Mouse (Mus musculus) adipose tissue, adult 10 weeks (tissue): ENCODE data around the gene B430306N03Rik. TPM values are rescaled to one million over a fixed set of nuclear protein-coding genes. Genes with fewer than 3 reads are reported as not detected.

Experiments used
- polyA plus RNA-seq: library from polyadenylated mRNA; stranded (reverse); fragments of 350-450 nt; fragmentation: Illumina TruSeq; extraction: RNeasy Lipid Tissue Mini Kit (QIAGEN cat#74804); gene quantifications from one replicate; pipeline ENCODE4 v1.2.3, GENCODE M21; 2014; ENCODE audit warnings: low read depth, low replicate concordance

Gene B430306N03Rik
- polyA plus RNA-seq, result 0.68 TPM

DNA sequence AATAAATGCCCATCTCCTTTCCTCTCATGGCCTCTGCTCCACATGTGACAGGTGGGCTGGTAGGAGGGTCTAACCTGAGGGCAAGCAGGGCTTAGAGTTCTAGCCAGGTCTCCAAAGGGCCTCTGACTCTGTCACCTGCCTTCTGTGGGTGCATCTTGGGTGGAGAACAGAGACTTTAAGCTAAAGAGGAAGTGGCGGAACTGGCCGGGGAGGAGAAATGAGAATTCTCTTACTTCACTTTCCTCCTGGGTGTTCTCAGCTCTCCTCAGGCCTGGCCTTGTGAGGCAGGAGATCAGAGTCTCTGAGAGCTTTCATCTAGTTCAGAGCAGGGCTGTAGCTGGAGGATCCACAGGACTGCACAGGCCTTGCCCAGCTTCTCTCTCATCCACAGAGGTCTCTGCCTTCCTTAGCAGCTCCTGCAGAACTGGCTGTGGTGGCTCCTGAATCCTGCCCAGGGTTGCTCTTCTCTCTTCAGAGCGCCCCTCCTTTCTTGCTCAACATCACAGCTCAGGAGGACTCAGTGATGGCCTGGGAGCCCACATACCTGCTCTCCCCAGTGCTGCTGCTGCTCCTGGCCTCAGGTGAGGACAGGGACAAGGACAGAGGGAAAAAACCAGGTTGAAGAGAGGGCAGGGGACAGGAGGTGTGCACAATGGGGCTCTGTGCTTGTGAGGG is at the start of gene B430306N03Rik:
B430306N03Rik (plus strand) TSS at position 237 of the 675 bp plus-strand sequence.

GRCm38 (mm10) chr17:48299203-48299602 is 16.7 kb upstream of the B430306N03Rik start, which contains the start of gene Treml2:
TSS of gene Treml2 (plus strand) at chr17:48299498.

DNA sequence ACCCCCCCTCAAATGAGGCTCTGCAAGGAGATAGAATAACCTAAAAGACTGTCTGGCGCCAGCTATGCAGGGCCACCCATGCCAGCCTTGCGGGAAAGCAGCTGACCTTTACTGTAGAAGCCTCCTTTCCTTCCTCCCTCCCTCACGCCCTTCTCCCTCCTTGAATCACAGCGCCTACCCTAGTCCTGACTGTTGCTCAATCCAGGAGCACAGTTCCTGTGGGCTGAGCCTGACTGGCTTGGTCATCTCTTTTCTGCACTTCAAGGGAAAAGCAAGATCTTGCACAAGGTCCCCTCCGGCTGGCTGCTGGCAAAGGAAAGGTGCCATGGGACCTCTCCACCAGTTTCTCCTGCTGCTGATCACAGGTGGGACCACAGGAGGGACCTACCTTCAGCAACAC is 30.3 kb downstream of the B430306N03Rik start, which contains the start of gene Trem2:
Trem2 (plus strand) TSS at position 171 of the 400 bp plus-strand sequence.

DNA sequence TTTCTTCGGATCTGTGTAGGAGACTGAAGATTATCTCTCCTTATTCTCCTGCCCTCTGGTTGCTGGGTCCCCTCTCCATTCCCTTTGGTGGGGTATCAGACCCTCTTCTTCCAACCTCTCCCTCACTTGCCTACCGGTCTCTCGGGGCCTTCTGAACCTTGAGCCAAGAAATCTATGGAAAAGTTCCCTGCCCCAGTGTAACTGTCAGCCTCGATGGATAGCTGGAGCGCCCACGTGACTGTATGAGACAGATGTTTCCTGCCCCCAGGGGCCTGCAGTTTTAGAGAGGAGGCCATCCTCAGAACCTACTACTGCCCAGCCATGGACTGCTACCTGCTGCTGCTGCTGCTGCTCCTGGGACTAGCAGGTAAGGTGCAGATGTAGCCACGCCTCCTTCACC is 43.7 kb downstream of the B430306N03Rik start, which contains the start of gene Treml1:
Treml1 (plus strand) TSS at position 301 of the 400 bp plus-strand sequence.

Other genes starting within 250 kb of the B430306N03Rik start
- gene 1700067P10Rik, start 226.8 kb upstream of the B430306N03Rik start, polyA plus RNA-seq, result 2.0 TPM
- not detected for gene 9830107B12Rik, start 169.9 kb upstream of the B430306N03Rik start, polyA plus RNA-seq
- 0.74 TPM for gene A530064D06Rik, start 148.9 kb upstream of the B430306N03Rik start, polyA plus RNA-seq
- not detected for gene Trem1, start 83.4 kb upstream of the B430306N03Rik start, polyA plus RNA-seq
- not detected for gene Trem3, start 68.4 kb upstream of the B430306N03Rik start, polyA plus RNA-seq
- gene Treml4, start 51.8 kb upstream of the B430306N03Rik start, polyA plus RNA-seq, result 0.53 TPM
- 0.36 TPM for gene Treml2, start 16.6 kb upstream of the B430306N03Rik start, polyA plus RNA-seq
- gene Trem2, start 30.3 kb downstream of the B430306N03Rik start, polyA plus RNA-seq, result 11.4 TPM
- gene Treml1, start 43.8 kb downstream of the B430306N03Rik start, polyA plus RNA-seq, result not detected
- gene Nfya, start 93.8 kb downstream of the B430306N03Rik start, polyA plus RNA-seq, result 24.5 TPM
- 39.9 TPM for gene Oard1, start 93.9 kb downstream of the B430306N03Rik start, polyA plus RNA-seq
- gene Apobec2, start 116.8 kb downstream of the B430306N03Rik start, polyA plus RNA-seq, result 0.21 TPM
- not detected for gene Tspo2, start 135.4 kb downstream of the B430306N03Rik start, polyA plus RNA-seq
- 1.2 TPM for gene Unc5cl, start 138.8 kb downstream of the B430306N03Rik start, polyA plus RNA-seq